Mouse (Mus musculus): ENCODE measurements around the gene Gabrb2. TPM values are rescaled to one million over a fixed set of nuclear protein-coding genes. Genes with fewer than 3 reads are reported as not detected.

Gabrb2 gene
- total and polyA plus RNA-seq, 3 experiments = not detected

DNA sequence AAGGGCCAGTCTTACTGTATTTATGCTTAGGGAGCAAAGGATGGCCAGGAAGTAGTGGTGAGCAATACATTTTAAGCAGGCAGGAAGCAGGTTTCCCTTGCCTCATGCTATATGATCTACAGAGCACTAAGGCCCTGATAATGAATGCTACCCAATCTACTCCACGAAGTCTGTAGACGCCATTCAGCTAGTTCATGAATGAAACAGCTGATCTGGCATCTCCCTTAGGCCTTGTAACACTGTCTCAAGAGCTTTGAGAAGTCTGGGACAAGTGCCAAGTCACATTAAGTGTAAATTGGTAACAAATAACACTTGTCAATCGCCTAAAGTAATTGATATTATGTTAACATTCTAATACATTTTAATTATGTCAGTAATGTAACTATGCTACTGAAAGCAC lies 234.6 kb downstream of the Gabrb2 start:
- no peak overlapping the region for H3K4me3 ChIP-seq (ENCODE audit: control insufficient read depth in 1 of 2, insufficient read depth in 1 of 2, low read depth in 2 of 2, low read length in 2 of 2)
- no peak for TF ChIP-seq MYC (IDR thresholded peaks at IDR 0.05; ENCODE audit: low read depth, low read length)
- no peak for TF ChIP-seq USF2 (IDR thresholded peaks at IDR 0.05; ENCODE audit: borderline replicate concordance in 1 of 2, insufficient read depth in 1 of 2, low read depth in 1 of 2, low read length in 2 of 2)
- TF ChIP-seq MEF2A (IDR thresholded peaks at IDR 0.05; ENCODE audit: extremely low read depth, insufficient replicate concordance, low read depth, low read length, poor library complexity, severe bottlenecking) = no peak
- TF ChIP-seq ETS1 (IDR thresholded peaks at IDR 0.05; ENCODE audit: low read depth, low read length) = no peak
- H3K9ac ChIP-seq (ENCODE audit: control insufficient read depth, low read depth, low read length, poor library complexity, severe bottlenecking) = no peak overlapping the region
- DNase-seq (ENCODE audit: low read depth, low spot score) = no peak
- no peaks in the 10 kb centered on the region for H3K79me2 ChIP-seq (ENCODE audit: control insufficient read depth, insufficient read depth, low read length, poor library complexity)
- H3K36me3 ChIP-seq (ENCODE audit: control insufficient read depth in 1 of 2, insufficient read depth in 2 of 2, low read length in 2 of 2) = no peaks in the 10 kb centered on the region
- no peak overlapping the region for H3K27ac ChIP-seq (ENCODE audit: control insufficient read depth, low read depth, low read length)
- no peaks in the 10 kb centered on the region for H3K27me3 ChIP-seq (ENCODE audit: control insufficient read depth in 1 of 2, insufficient read depth in 2 of 2, low read length in 2 of 2)
- H3K9me3 ChIP-seq (replicated peaks; ENCODE audit: insufficient read depth, low read length) = no peaks in the 10 kb centered on the region
- H3K4me1 ChIP-seq (ENCODE audit: control insufficient read depth in 1 of 2, insufficient read depth in 2 of 2, low read length in 2 of 2) = no peaks in the 10 kb centered on the region

DNA sequence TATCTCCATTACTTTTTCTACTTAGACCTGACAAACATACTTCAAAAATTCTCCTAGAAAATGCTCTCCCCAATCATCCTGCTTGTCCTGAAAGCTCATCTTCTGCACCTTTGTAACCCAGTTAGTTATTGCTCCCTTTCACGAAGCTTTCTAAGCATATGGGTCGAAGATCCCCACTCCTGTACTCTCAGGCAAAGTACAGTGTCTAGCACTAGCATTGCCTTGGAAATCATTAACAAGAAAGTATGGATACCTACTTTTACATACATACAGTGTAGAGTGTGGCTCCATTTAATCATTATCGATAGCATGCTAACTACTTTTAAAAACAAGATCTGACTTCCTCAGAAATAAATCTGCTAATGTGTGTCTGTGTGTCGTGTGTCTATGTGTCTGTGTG lies 249.1 kb downstream of the Gabrb2 start:
- no peak for DNase-seq (ENCODE audit: low read depth, low spot score)
- Histone ChIP-seq H3K27ac (ENCODE audit: control insufficient read depth, low read depth, low read length) (no peak overlapping the region), H3K9me3 (replicated peaks; ENCODE audit: insufficient read depth, low read length) (no peaks in the 10 kb centered on the region), H3K36me3 (ENCODE audit: control insufficient read depth in 1 of 2, insufficient read depth in 2 of 2, low read length in 2 of 2) (no peaks in the 10 kb centered on the region), H3K79me2 (ENCODE audit: control insufficient read depth, insufficient read depth, low read length, poor library complexity) (no peaks in the 10 kb centered on the region), H3K27me3 (ENCODE audit: control insufficient read depth in 1 of 2, insufficient read depth in 2 of 2, low read length in 2 of 2) (no peaks in the 10 kb centered on the region), H3K9ac (ENCODE audit: control insufficient read depth, low read depth, low read length, poor library complexity, severe bottlenecking) (no peak overlapping the region), H3K4me3 (ENCODE audit: control insufficient read depth in 1 of 2, insufficient read depth in 1 of 2, low read depth in 2 of 2, low read length in 2 of 2) (no peak overlapping the region), H3K4me1 (ENCODE audit: control insufficient read depth in 1 of 2, insufficient read depth in 2 of 2, low read length in 2 of 2) (no peaks in the 10 kb centered on the region)
- no peak for TF ChIP-seq MYB (IDR thresholded peaks at IDR 0.05; ENCODE audit: low read depth, low read length)
- TF ChIP-seq POLR2A (IDR thresholded peaks at IDR 0.05; ENCODE audit: control insufficient read depth in 1 of 2, insufficient read depth in 1 of 2, low read depth in 1 of 2, low read length in 2 of 2, poor library complexity in 1 of 2) = no peak
- TF ChIP-seq JUND (IDR thresholded peaks at IDR 0.05; ENCODE audit: low read depth, low read length) = no peak
- TF ChIP-seq SMC3 (IDR thresholded peaks at IDR 0.05; ENCODE audit: low read depth, low read length) = no peak
- no peak for TF ChIP-seq GABPA (IDR thresholded peaks at IDR 0.05; ENCODE audit: low read depth, low read length)
- TF ChIP-seq ELF1 (IDR thresholded peaks at IDR 0.05; ENCODE audit: low read depth, low read length) = no peak
- no peak for TF ChIP-seq CTCF (IDR thresholded peaks at IDR 0.05 in 2 of 3, conservative IDR thresholded peaks at IDR 0.05 in 1 of 3; ENCODE audit: control insufficient read depth in 1 of 3, insufficient read depth in 1 of 3, low read depth in 2 of 3, low read length in 3 of 3, poor library complexity in 1 of 3, severe bottlenecking in 1 of 3)
- no peak for TF ChIP-seq NRF1 (IDR thresholded peaks at IDR 0.05; ENCODE audit: insufficient read depth, low read depth, low read length, poor library complexity, severe bottlenecking)
- TF ChIP-seq ZMIZ1 (IDR thresholded peaks at IDR 0.05; ENCODE audit: low read depth, low read length) = no peak
- no peak for TF ChIP-seq USF2 (IDR thresholded peaks at IDR 0.05; ENCODE audit: borderline replicate concordance in 1 of 2, insufficient read depth in 1 of 2, low read depth in 1 of 2, low read length in 2 of 2)
- TF ChIP-seq BHLHE40 (IDR thresholded peaks at IDR 0.05; ENCODE audit: borderline replicate concordance, low read depth, low read length) = no peak
- TF ChIP-seq POLR2AphosphoS2 (IDR thresholded peaks at IDR 0.05; ENCODE audit: low read length) = no peak
- TF ChIP-seq MAX (IDR thresholded peaks at IDR 0.05; ENCODE audit: low read length) = no peak
- no peak for TF ChIP-seq ZC3H11A (IDR thresholded peaks at IDR 0.05; ENCODE audit: low read depth, low read length)
- no peak for TF ChIP-seq MXI1 (IDR thresholded peaks at IDR 0.05; ENCODE audit: low read depth, low read length)
- TF ChIP-seq ZKSCAN1 (IDR thresholded peaks at IDR 0.05; ENCODE audit: low read depth, low read length) = no peak
- no peak for TF ChIP-seq RAD21 (IDR thresholded peaks at IDR 0.05; ENCODE audit: low read depth, low read length)
- TF ChIP-seq POLR2AphosphoS5 (IDR thresholded peaks at IDR 0.05; ENCODE audit: borderline replicate concordance, low read depth, low read length) = no peak
- TF ChIP-seq USF1 (IDR thresholded peaks at IDR 0.05; ENCODE audit: low read depth, low read length) = no peak

Other genes starting within 250 kb of the Gabrb2 start
- not detected in 2 replicates for gene Gabra1, start 236.8 kb upstream of the Gabrb2 start, total RNA-seq (2012; rRNA removed)
- not detected for gene Gabra1, start 236.8 kb upstream of the Gabrb2 start, polyA plus RNA-seq (2012; ENCODE audit: insufficient read depth in 1 of 2, insufficient read length in 2 of 2, low read depth in 1 of 2, low replicate concordance in 2 of 2, missing spikeins in 1 of 2)
- gene Gabra6, start 98.7 kb upstream of the Gabrb2 start, total RNA-seq (2012; rRNA removed) = not detected in 2 replicates
- not detected for gene Gabra6, start 98.7 kb upstream of the Gabrb2 start, polyA plus RNA-seq (2012; ENCODE audit: insufficient read depth in 1 of 2, insufficient read length in 2 of 2, low read depth in 1 of 2, low replicate concordance in 2 of 2, missing spikeins in 1 of 2)

Data from MEL (cell line).